Mouse (Mus musculus) thymus, adult 2 months (tissue): Measurements from ENCODE around the gene Pde1c. TPM values are rescaled to one million over a fixed set of nuclear protein-coding genes. Genes with fewer than 3 reads are reported as not detected.

ENCODE experiments used
- DNase-seq: peaks from one replicate; pipeline ENCODE4 v3.0.0; 2021
- H3K27ac ChIP-seq: fragments of 200-500 bp; 2 replicates; pipeline ENCODE4 v1.5.1; 2012; ENCODE audit warnings: low read length, control low read depth; ENCODE audit not compliant: control insufficient read depth, insufficient read depth
- H3K27me3 ChIP-seq: fragments of 200-500 bp; 2 replicates; pipeline ENCODE4 v1.6.1; 2012; ENCODE audit warnings: mild to moderate bottlenecking, low read length, moderate library complexity, mixed read lengths; ENCODE audit not compliant: control insufficient read depth, insufficient read depth
- H3K36me3 ChIP-seq: fragments of 200-500 bp; 2 replicates; pipeline ENCODE4 v1.6.1; 2012; ENCODE audit warnings: mild to moderate bottlenecking, low read length, moderate library complexity; ENCODE audit not compliant: control insufficient read depth, insufficient read depth
- H3K4me1 ChIP-seq: fragments of 200-500 bp; replicated peaks from 2 replicates; pipeline ENCODE4 v1.6.1; 2012; ENCODE audit warnings: low read length; ENCODE audit not compliant: control insufficient read depth, insufficient read depth
- H3K4me3 ChIP-seq: fragments of 200-500 bp; 2 replicates; pipeline ENCODE4 v1.5.1; 2012; ENCODE audit warnings: mild to moderate bottlenecking, low read length, control low read depth, moderate library complexity; ENCODE audit not compliant: control insufficient read depth, insufficient read depth
- CTCF ChIP-seq: fragments of 200-500 bp; IDR thresholded peaks from 2 replicates; pipeline ENCODE4 v1.5.1; 2012; ENCODE audit warnings: mild to moderate bottlenecking, control low read depth, low read length, moderate library complexity, borderline replicate concordance; ENCODE audit not compliant: control insufficient read depth, poor library complexity, insufficient read depth; ENCODE audit errors: extremely low read depth
- POLR2A ChIP-seq: fragments of 200-500 bp; IDR thresholded peaks from 2 replicates; pipeline ENCODE4 v1.6.1; 2012; ENCODE audit warnings: mild to moderate bottlenecking, low read length, control low read depth, moderate library complexity; ENCODE audit not compliant: control insufficient read depth, poor library complexity, insufficient read depth; ENCODE audit errors: extremely low read depth
- WGBS: fragments of 180-500 bp; shearing (Covaris S2); methylation state at CpG from one replicate; pipeline ENCODE4 v1.1.7; 2018; 5-methylcytosine and 5-hydroxymethylcytosine counted together
- polyA plus RNA-seq: library from polyadenylated mRNA; depleted of rRNA; stranded (reverse); fragments of >200 nt; gene quantifications from 2 replicates; pipeline ENCODE4 v1.2.3, GENCODE M21; 2012

Gene Pde1c
- polyA plus RNA-seq, 1 experiment: 1.8 TPM

DNA sequence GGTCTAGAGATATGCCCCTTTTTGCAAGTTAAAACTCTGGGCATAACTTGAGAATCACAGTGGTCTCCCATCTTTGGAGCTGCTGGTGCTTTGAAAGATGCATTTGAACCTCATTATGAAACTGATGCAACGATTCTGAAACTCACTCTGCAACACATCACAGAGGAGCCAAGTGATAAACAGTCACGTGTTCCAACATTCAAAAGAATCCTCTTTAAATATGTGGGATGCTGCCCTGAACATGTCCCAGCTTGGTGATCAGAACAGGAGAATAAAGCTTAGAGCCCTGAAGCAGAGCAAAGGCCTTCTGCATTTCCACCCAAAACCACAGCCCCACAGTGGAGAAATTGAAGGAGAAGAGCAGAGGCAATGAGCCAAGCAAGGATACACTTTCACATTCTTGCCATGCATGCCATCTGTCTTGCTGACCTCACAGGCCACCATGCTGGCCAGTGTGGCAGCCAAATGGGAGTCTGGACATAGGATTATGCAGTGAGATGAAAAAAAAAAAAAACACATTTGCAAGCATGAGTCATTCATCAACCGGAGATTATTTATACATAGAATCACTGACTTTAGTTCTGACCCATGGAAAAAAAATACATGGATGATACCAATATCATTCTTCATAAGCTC is 233.0 kb downstream of the Pde1c start:
- no peak overlapping the region for H3K27ac ChIP-seq
- H3K4me1 ChIP-seq: no peaks in the 10 kb centered on the region
- H3K36me3 ChIP-seq: no peaks in the 10 kb centered on the region
- H3K4me3 ChIP-seq: no peak overlapping the region
- no peak for DNase-seq
- H3K27me3 ChIP-seq: no peaks in the 10 kb centered on the region
- 91% methylated on average over 3 of the region's 3 CpGs for WGBS
- no peak for TF ChIP-seq CTCF
- no peak for TF ChIP-seq POLR2A

DNA sequence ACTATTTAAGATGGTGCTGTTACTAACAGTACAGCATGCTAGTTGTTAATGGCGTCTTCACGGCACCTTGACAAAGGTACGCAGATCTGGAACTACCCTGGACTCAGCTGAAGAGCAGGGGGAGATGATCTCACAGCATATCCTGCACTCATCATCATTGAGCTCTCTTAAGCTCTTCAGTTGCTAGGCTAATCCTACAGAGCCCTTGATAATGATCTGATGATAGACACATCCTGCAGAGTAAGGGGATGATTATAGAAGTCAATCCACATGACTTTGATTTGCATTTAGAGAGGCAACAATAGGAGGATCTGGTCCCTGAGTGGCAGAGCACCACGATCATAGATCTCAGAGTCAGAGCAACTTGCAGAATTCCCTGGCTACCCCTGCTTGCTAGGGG is 236.8 kb downstream of the Pde1c start:
- no peaks in the 10 kb centered on the region for H3K27me3 ChIP-seq
- no peak for DNase-seq
- 95% methylated on average over 4 of the region's 4 CpGs for WGBS
- H3K27ac ChIP-seq: no peak overlapping the region
- TF ChIP-seq CTCF: no peak
- no peak for TF ChIP-seq POLR2A
- H3K4me3 ChIP-seq: no peak overlapping the region
- H3K4me1 ChIP-seq: no peaks in the 10 kb centered on the region
- no peaks in the 10 kb centered on the region for H3K36me3 ChIP-seq

DNA sequence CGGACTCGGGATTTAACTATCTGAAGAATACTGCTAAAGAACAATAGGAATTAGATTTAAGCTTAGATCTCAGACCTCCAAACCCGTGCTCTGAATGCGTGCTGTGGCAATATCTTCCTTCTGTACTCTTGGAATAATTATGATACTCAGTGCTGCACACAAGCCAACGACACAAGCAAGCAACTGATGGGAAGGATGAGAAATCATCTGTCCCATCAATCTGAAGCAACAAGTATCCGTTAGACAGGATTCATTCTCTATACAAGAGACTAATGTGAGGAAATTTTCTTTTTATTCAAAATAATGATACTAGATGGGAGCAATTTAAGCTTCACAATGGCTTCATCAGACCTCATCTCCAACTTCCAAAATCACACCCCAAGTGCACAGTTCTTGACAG is 237.5 kb downstream of the Pde1c start:
- H3K27me3 ChIP-seq: no peaks in the 10 kb centered on the region
- H3K36me3 ChIP-seq: no peaks in the 10 kb centered on the region
- H3K27ac ChIP-seq: no peak overlapping the region
- TF ChIP-seq CTCF (no peak), POLR2A (no peak)
- H3K4me1 ChIP-seq: no peaks in the 10 kb centered on the region
- H3K4me3 ChIP-seq: no peak overlapping the region
- 93% methylated on average over 6 of the region's 6 CpGs for whole genome bisulfite sequencing
- DNase-seq: no peak

DNA sequence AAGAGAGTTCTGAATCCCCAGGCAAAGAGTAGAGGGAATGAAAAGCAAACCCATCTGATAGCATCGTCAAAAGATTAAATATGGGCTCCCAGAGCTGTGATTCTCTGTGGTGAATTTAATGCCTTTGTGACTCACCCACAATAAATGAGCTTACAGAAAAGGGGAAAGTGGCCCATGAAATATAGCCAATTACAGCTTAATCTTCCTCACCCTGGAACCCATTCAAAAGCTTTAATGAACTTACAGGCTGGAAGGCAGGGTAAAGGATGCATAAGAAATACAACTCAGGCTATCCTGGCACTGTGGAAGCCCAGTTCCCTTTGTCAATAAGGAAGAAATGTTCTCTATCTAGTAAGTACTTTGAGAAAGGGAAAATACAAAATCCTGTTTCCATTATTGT is 240.8 kb downstream of the Pde1c start:
- Histone ChIP-seq H3K4me1 (no peaks in the 10 kb centered on the region), H3K4me3 (no peak overlapping the region)
- WGBS: 95% methylated on average over 1 of the region's 1 CpGs

DNA sequence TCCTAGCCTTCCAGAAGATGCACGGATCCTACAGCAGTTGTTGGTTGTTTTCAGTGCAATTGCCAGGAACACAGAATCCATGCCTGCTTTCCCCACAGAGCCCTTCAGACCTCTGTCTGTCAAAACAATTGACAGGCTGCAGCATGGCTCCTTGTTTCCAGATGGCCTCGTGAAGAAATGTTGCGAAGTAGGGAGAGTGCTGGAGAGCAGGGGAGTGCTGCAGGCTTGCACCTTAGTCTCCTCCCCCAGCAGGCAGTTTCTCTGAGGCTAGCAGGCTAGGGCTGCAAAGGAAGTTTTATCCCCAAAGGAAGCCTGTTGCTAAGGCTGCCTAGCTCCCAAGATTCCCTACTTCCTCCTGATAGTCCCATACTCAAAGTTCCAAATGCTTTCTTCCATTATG is 246.1 kb downstream of the Pde1c start:
- Histone ChIP-seq H3K4me1 (no peaks in the 10 kb centered on the region), H3K27ac (no peak overlapping the region), H3K4me3 (no peak overlapping the region), H3K36me3 (no peaks in the 10 kb centered on the region), H3K27me3 (no peaks in the 10 kb centered on the region)
- no peak for TF ChIP-seq POLR2A
- no peak for TF ChIP-seq CTCF
- 52% methylated on average over 3 of the region's 3 CpGs for WGBS
- DNase-seq: no peak

More for the DNA sequence above, 240.8 kb downstream of the Pde1c start:
- Histone ChIP-seq H3K27me3 (no peaks in the 10 kb centered on the region), H3K36me3 (no peaks in the 10 kb centered on the region), H3K27ac (no peak overlapping the region)
- TF ChIP-seq POLR2A (no peak), CTCF (no peak)
- DNase-seq: no peak

DNA sequence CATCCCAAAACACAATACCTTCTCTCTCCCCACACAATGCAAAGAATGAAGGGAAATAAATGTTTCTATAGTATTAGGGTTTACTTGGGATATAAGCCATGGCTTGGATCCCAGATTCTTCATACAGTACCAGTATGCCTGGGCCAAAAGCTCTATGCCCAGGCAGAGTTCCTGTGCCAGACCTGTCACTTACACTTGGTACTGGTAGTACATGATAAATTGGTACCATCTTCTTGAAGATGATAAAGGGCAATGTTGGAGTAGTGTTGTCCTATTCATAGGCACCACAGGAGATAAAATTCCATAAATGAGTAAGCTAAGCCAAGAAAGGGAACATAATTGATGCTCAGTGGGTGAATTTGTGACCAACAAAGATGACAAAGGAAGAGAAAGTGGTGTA is 258.6 kb downstream of the Pde1c start:
- DNase-seq: no peak
- H3K36me3 ChIP-seq: no peaks in the 10 kb centered on the region

DNA sequence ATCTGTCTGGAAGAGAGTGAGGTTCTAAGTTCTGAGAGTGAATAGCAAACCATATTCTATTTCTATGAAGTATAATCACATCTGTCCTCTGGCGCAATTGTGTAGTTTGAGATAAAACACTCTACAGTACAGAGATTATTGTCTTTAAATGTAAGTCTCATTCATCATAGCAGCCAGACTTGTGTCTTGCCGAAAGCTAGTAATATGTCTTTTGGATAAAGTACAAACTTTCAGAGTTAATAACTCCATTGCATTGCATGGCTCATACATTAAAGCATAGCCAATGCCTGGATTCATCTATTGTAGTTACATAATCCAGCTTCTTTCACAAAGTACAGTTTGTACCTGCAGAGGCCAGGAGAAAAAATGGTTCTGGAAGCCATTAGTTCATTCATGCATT is 262.8 kb downstream of the Pde1c start:
- TF ChIP-seq CTCF: no peak
- TF ChIP-seq POLR2A: no peak
- Histone ChIP-seq H3K4me3 (no peak overlapping the region), H3K27me3 (no peaks in the 10 kb centered on the region), H3K36me3 (no peaks in the 10 kb centered on the region), H3K27ac (no peak overlapping the region), H3K4me1 (no peaks in the 10 kb centered on the region)
- no peak for DNase-seq
- WGBS: 97% methylated on average over 2 of the region's 2 CpGs

More for the DNA sequence above, 258.6 kb downstream of the Pde1c start:
- H3K27me3 ChIP-seq: no peaks in the 10 kb centered on the region
- H3K4me3 ChIP-seq: no peak overlapping the region
- no peaks in the 10 kb centered on the region for H3K4me1 ChIP-seq
- no peak for TF ChIP-seq POLR2A
- no peak for TF ChIP-seq CTCF
- H3K27ac ChIP-seq: no peak overlapping the region
